In the genomic region with DNA sequence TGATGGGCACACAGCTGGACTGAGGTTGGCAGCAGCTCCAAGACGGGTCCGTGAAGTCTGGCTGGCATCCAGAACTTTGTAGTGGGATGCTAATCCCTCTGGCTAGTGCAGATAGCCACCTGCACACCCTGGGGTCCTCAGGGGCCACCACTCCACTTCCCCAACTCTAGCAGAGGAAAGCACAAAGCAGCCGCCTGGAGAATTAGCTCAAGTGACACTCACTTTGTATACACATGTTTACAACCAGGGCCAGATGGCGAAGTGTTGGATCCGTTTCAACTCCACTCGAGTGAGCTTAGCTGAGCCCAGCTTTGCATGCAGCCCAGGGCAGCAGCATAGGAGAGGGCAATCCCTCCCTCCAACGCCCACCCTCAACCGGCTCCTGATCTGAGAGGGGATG, we compare ENCODE assay signal across 8 mouse cellular contexts.
A peak's percentile ranks its signal among the peaks of the same experiment; 100 is the strongest.
DNase-seq lines count a peak whose midpoint lies in the region; ATAC-seq and TF ChIP-seq lines count a peak whose summit lies in the region.

No protein-coding gene starts in this region.

- TF ChIP-seq EP300 in liver, postnatal 0 days (IDR thresholded peaks at IDR 0.05; ENCODE audit: low read depth): no peak

- TF ChIP-seq POLR2A in limb, embryonic 14.5 days (IDR thresholded peaks at IDR 0.05; ENCODE audit: borderline replicate concordance, extremely low read depth, insufficient read depth, insufficient read length): no peak

- H3K36me3 ChIP-seq in liver, postnatal 0 days (replicated peaks; ENCODE audit: insufficient read depth, low read length): no peaks in the 10 kb centered on the region
- H3K36me3 ChIP-seq in liver, embryonic 11.5 days (ENCODE audit: control insufficient read depth, insufficient read depth, low read length): no peaks in the 10 kb centered on the region
- H3K36me3 ChIP-seq in forebrain, embryonic 14.5 days (ENCODE audit: control insufficient read depth, insufficient read depth, low read length): no peaks in the 10 kb centered on the region
- H3K36me3 ChIP-seq in intestine, embryonic 14.5 days (ENCODE audit: control insufficient read depth, insufficient read depth, low read length): no peaks in the 10 kb centered on the region
- no peaks in the 10 kb centered on the region for H3K36me3 ChIP-seq in limb, embryonic 14.5 days (ENCODE audit: control insufficient read depth, insufficient read depth, low read length)

- H3K9me3 ChIP-seq in liver, postnatal 0 days (ENCODE audit: low read length): no peaks in the 10 kb centered on the region
- H3K9me3 ChIP-seq in liver, embryonic 11.5 days (ENCODE audit: control insufficient read depth, low read length): no peaks in the 10 kb centered on the region
- no peaks in the 10 kb centered on the region for H3K9me3 ChIP-seq in forebrain, embryonic 14.5 days (replicated peaks; ENCODE audit: control insufficient read depth, low read length)
- no peaks in the 10 kb centered on the region for H3K9me3 ChIP-seq in intestine, embryonic 14.5 days (ENCODE audit: control insufficient read depth, low read length)
- no peaks in the 10 kb centered on the region for H3K9me3 ChIP-seq in limb, embryonic 14.5 days (ENCODE audit: control insufficient read depth, low read length)

- no peak for DNase-seq in liver, postnatal 0 days
- no peak for DNase-seq in liver, embryonic 11.5 days (ENCODE audit: low spot score)
- peak; percentile 98 for DNase-seq in forebrain, embryonic 14.5 days (ENCODE audit: low spot score)
- DNase-seq in intestine, embryonic 14.5 days (ENCODE audit: low spot score): peak; percentile 71
- peak; percentile 84 for DNase-seq in limb, embryonic 14.5 days (ENCODE audit: low spot score)
- peak; percentile 93 for DNase-seq in retina, postnatal 1 day
- no peak for DNase-seq in thymus, postnatal 0 days (ENCODE audit: low spot score)
- no peak for DNase-seq in spleen, adult 18-20 months

- WGBS in liver, postnatal 0 days (ENCODE audit: insufficient replicate concordance): 15% methylated on average over 8 of the region's 8 CpGs
- WGBS in liver, embryonic 11.5 days: 16% methylated on average over 8 of the region's 8 CpGs
- 2% methylated on average over 8 of the region's 8 CpGs for WGBS in forebrain, embryonic 14.5 days
- WGBS in intestine, embryonic 14.5 days: 6% methylated on average over 8 of the region's 8 CpGs
- WGBS in limb, embryonic 14.5 days: 3% methylated on average over 8 of the region's 8 CpGs

- no peak overlapping the region for H3K4me3 ChIP-seq in liver, postnatal 0 days (ENCODE audit: low read depth, low read length)
- no peak overlapping the region for H3K4me3 ChIP-seq in liver, embryonic 11.5 days (ENCODE audit: low read depth, low read length)
- H3K4me3 ChIP-seq in forebrain, embryonic 14.5 days (ENCODE audit: low read depth, low read length): no peak overlapping the region
- no peak overlapping the region for H3K4me3 ChIP-seq in intestine, embryonic 14.5 days (ENCODE audit: low read depth, low read length)
- no peak overlapping the region for H3K4me3 ChIP-seq in limb, embryonic 14.5 days (replicated peaks; ENCODE audit: low read length)

- no peak overlapping the region for H3K9ac ChIP-seq in liver, postnatal 0 days (replicated peaks)
- H3K9ac ChIP-seq in liver, embryonic 11.5 days (ENCODE audit: low read depth, low read length): no peak overlapping the region
- H3K9ac ChIP-seq in forebrain, embryonic 14.5 days (ENCODE audit: low read length): no peak overlapping the region
- no peak overlapping the region for H3K9ac ChIP-seq in intestine, embryonic 14.5 days (ENCODE audit: low read length)
- no peak overlapping the region for H3K9ac ChIP-seq in limb, embryonic 14.5 days (ENCODE audit: low read depth, low read length, severe bottlenecking)

- ATAC-seq in liver, postnatal 0 days: no peak
- ATAC-seq in liver, embryonic 11.5 days (replicated peaks; ENCODE audit: low FRiP score): no peak
- ATAC-seq in forebrain, embryonic 14.5 days: peak; percentile 87
- no peak for ATAC-seq in intestine, embryonic 14.5 days (replicated peaks; ENCODE audit: low FRiP score, low TSS enrichment, low read depth)
- ATAC-seq in limb, embryonic 14.5 days (ENCODE audit: low FRiP score, low read depth): peak; percentile 73

- H3K4me1 ChIP-seq in liver, postnatal 0 days (ENCODE audit: insufficient read depth): no peaks in the 10 kb centered on the region
- H3K4me1 ChIP-seq in liver, embryonic 11.5 days (replicated peaks; ENCODE audit: control insufficient read depth, insufficient read depth, low read length): 0 out of 2 replicates have a peak, but pooled peaks cover 1% of the 10 kb centered on the region
- peaks cover 44% of the 10 kb centered on the region for H3K4me1 ChIP-seq in forebrain, embryonic 14.5 days (ENCODE audit: control insufficient read depth, insufficient read depth, low read length)
- peaks cover 21% of the 10 kb centered on the region for H3K4me1 ChIP-seq in intestine, embryonic 14.5 days (replicated peaks; ENCODE audit: control insufficient read depth, insufficient read depth, low read length)
- H3K4me1 ChIP-seq in limb, embryonic 14.5 days (ENCODE audit: control insufficient read depth, insufficient read depth, low read length): peaks cover 38% of the 10 kb centered on the region

- no peak overlapping the region for H3K27ac ChIP-seq in liver, postnatal 0 days (ENCODE audit: low read depth)
- no peak overlapping the region for H3K27ac ChIP-seq in liver, embryonic 11.5 days (ENCODE audit: low read depth, low read length)
- H3K27ac ChIP-seq in forebrain, embryonic 14.5 days (ENCODE audit: low read depth, low read length): peak overlapping the region; percentile 79
- peak overlapping the region; percentile 60 for H3K27ac ChIP-seq in intestine, embryonic 14.5 days (ENCODE audit: low read depth)
- H3K27ac ChIP-seq in limb, embryonic 14.5 days (replicated peaks; ENCODE audit: low read depth, low read length): no peak overlapping the region

- H3K27me3 ChIP-seq in liver, postnatal 0 days (ENCODE audit: insufficient read depth, low read length): peaks cover 17% of the 10 kb centered on the region; the same call in 1 of the 2 replicates
- H3K27me3 ChIP-seq in liver, embryonic 11.5 days (replicated peaks; ENCODE audit: control insufficient read depth, insufficient read depth, low read length): peaks cover 14% of the 10 kb centered on the region
- H3K27me3 ChIP-seq in forebrain, embryonic 14.5 days (replicated peaks; ENCODE audit: control insufficient read depth, insufficient read depth, low read length): no peaks in the 10 kb centered on the region
- H3K27me3 ChIP-seq in intestine, embryonic 14.5 days (replicated peaks; ENCODE audit: control insufficient read depth, insufficient read depth, low read length): 0 out of 2 replicates have a peak, but pooled peaks cover 7% of the 10 kb centered on the region
- H3K27me3 ChIP-seq in limb, embryonic 14.5 days (ENCODE audit: control insufficient read depth, insufficient read depth, low read length): 0 out of 2 replicates have a peak, but pooled peaks cover 6% of the 10 kb centered on the region

- H3K4me2 ChIP-seq in liver, postnatal 0 days (ENCODE audit: low read depth, low read length): 0 out of 2 replicates have a peak overlapping the region, but pooled peaks have one; percentile 9
- H3K4me2 ChIP-seq in liver, embryonic 11.5 days: no peak overlapping the region
- peak overlapping the region; percentile 21 for H3K4me2 ChIP-seq in forebrain, embryonic 14.5 days (ENCODE audit: low read length)
- peak overlapping the region; percentile 33 for H3K4me2 ChIP-seq in intestine, embryonic 14.5 days (ENCODE audit: low read length)
- H3K4me2 ChIP-seq in limb, embryonic 14.5 days (replicated peaks; ENCODE audit: low read depth, low read length, severe bottlenecking): peak overlapping the region; percentile 30; the same call in 1 of the 2 replicates

- no peak for TF ChIP-seq CTCF in liver, postnatal 0 days (IDR thresholded peaks at IDR 0.05; ENCODE audit: low read depth)

Comparison
In these comparisons a context has a peak if more than half of its experiments do, and no peak if none do; other contexts are left out.
1. ATAC-seq: peak in forebrain, embryonic 14.5 days (single experiment) and limb, embryonic 14.5 days (single experiment); none in liver, postnatal 0 days (single experiment), liver, embryonic 11.5 days (single experiment) and intestine, embryonic 14.5 days (single experiment).
2. DNase-seq: peak in forebrain, embryonic 14.5 days (single experiment), intestine, embryonic 14.5 days (single experiment), limb, embryonic 14.5 days (single experiment) and retina, postnatal 1 day (single experiment); none in liver, postnatal 0 days (single experiment), liver, embryonic 11.5 days (single experiment), thymus, postnatal 0 days (single experiment) and spleen, adult 18-20 months (0 of 2).
3. H3K27ac ChIP-seq: peak in forebrain, embryonic 14.5 days (single experiment) and intestine, embryonic 14.5 days (single experiment); none in liver, postnatal 0 days (single experiment), liver, embryonic 11.5 days (single experiment) and limb, embryonic 14.5 days (single experiment).